Mouse (Mus musculus) stomach, postnatal 0 days (tissue): ENCODE data around the gene Dok1. TPM values are rescaled to one million over a fixed set of nuclear protein-coding genes. Genes with fewer than 3 reads are reported as not detected.

Experiments used
- ATAC-seq: fragments of 200-750 bp; cut with Nextera tagmentation; 2 replicates; pipeline ENCODE4 v1.8.0; 2017; ENCODE audit not compliant: low FRiP score, low TSS enrichment
- DNase-seq: peaks from one replicate; pipeline ENCODE4 v3.0.0-alpha.2; 2016; ENCODE audit warnings: low spot score
- H3K27ac ChIP-seq: fragments of 300-500 bp; sonication (generic); replicated peaks from 2 replicates; pipeline ENCODE4 v1.5.1; 2014; ENCODE audit warnings: mild to moderate bottlenecking, control low read depth
- H3K27me3 ChIP-seq: fragments of 300-500 bp; sonication (generic); 2 replicates; pipeline ENCODE4 v1.6.1; 2014; ENCODE audit warnings: low read length; ENCODE audit not compliant: control insufficient read depth, insufficient read depth
- H3K36me3 ChIP-seq: fragments of 300-500 bp; sonication (generic); 2 replicates; pipeline ENCODE4 v1.6.1; 2014; ENCODE audit warnings: low read length, mixed read lengths; ENCODE audit not compliant: control insufficient read depth, insufficient read depth
- H3K4me1 ChIP-seq: fragments of 300-500 bp; sonication (generic); replicated peaks from 2 replicates; pipeline ENCODE4 v1.6.1; 2014; ENCODE audit warnings: antibody characterized with exemption; ENCODE audit not compliant: control insufficient read depth, insufficient read depth
- H3K4me2 ChIP-seq: fragments of 300-500 bp; sonication (generic); replicated peaks from 2 replicates; pipeline ENCODE4 v1.6.1; 2014; ENCODE audit warnings: low read depth, mild to moderate bottlenecking, control low read depth, moderate library complexity
- H3K4me3 ChIP-seq: fragments of 300-500 bp; sonication (generic); 2 replicates; pipeline ENCODE4 v1.5.1; 2014; ENCODE audit warnings: low read depth, low read length, control low read depth
- H3K9ac ChIP-seq: fragments of 300-500 bp; sonication (generic); 2 replicates; pipeline ENCODE4 v1.6.1; 2014; ENCODE audit warnings: mild to moderate bottlenecking, low read length, control low read depth, mixed read lengths
- H3K9me3 ChIP-seq: fragments of 300-500 bp; sonication (generic); 2 replicates; pipeline ENCODE4 v1.6.1; 2016; ENCODE audit warnings: low read length; ENCODE audit not compliant: control insufficient read depth
- CTCF ChIP-seq: IDR thresholded peaks from 2 replicates; pipeline ENCODE4 v1.5.1; 2016; ENCODE audit warnings: antibody characterized with exemption, low read depth, mild to moderate bottlenecking, moderate library complexity
- EP300 ChIP-seq: optimal IDR thresholded peaks from 2 replicates; pipeline ENCODE3; 2016; ENCODE audit warnings: antibody characterized with exemption
- WGBS: fragments of 180-500 bp; shearing (Covaris S2); extraction: QIAGEN DNeasy Blood & Tissue Kit; methylation state at CpG from one replicate; pipeline ENCODE4 v1.1.7; 2014; 5-methylcytosine and 5-hydroxymethylcytosine counted together
- polyA plus RNA-seq: library from polyadenylated mRNA; unstranded; fragments of >200 nt; fragmentation: Nextera tagmentation; extraction: Ambion mirVana; gene quantifications from 2 replicates; pipeline ENCODE4 v1.2.1, GENCODE M21; 2015

The Dok1 gene
- polyA plus RNA-seq, 1 experiment from 2014 or later: 8.3 TPM

DNA sequence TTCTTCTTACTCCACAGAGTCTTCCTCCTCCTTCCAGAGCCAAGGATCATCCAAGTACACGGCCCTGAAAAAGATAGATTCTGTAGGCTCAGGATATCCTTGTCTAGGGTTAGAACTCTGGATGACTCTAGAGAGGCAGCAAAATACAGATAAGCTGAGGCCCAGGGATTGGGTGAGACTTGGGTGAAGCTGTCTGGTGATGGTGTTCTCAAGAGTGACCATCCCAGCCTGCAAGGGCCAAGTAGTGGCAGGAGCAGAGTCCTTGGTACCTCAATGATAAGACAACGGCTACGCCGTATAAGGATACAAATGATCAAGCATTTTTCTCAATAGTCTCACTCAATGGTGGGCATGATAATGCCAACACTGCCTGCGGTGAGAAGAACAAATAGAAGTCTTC lies 29.4 kb downstream of the Dok1 start:
- no peak overlapping the region for H3K4me3 ChIP-seq
- H3K36me3 ChIP-seq: no peaks in the 10 kb centered on the region
- H3K9me3 ChIP-seq: no peaks in the 10 kb centered on the region
- ATAC-seq (no peak), DNase-seq (no peak)
- no peaks in the 10 kb centered on the region for H3K27me3 ChIP-seq
- no peak overlapping the region for H3K27ac ChIP-seq
- H3K9ac ChIP-seq: no peak overlapping the region
- H3K4me2 ChIP-seq: no peak overlapping the region
- H3K4me1 ChIP-seq: no peaks in the 10 kb centered on the region
- no peak for TF ChIP-seq CTCF
- no peak for TF ChIP-seq EP300
- WGBS: 92% methylated on average over 5 of the region's 5 CpGs

DNA sequence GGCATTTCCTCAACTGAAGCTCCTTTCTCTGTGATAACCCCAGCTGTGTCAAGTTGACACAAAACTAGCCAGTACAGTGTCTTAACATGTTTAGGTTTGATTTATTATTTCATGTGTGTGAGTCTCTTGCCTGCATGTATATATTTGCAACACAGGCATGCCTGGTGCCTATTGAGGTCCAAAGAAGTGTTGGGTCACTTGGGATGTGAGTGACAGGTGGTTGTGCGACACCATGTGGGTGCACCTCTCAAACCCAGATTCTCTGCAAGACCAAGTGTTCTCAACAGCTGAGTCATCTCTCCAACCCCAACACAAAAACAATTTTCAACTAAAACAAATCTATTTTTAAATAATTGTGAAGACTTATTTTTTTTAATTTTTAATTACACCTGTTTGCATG lies 30.2 kb downstream of the Dok1 start:
- WGBS: 97% methylated on average over 1 of the region's 1 CpGs
- Histone ChIP-seq H3K4me1 (no peaks in the 10 kb centered on the region), H3K4me3 (no peak overlapping the region), H3K4me2 (no peak overlapping the region), H3K36me3 (no peaks in the 10 kb centered on the region), H3K27ac (no peak overlapping the region), H3K9me3 (no peaks in the 10 kb centered on the region), H3K9ac (no peak overlapping the region), H3K27me3 (no peaks in the 10 kb centered on the region)
- no peak for ATAC-seq
- no peak for DNase-seq
- TF ChIP-seq EP300 (no peak), CTCF (no peak)

DNA sequence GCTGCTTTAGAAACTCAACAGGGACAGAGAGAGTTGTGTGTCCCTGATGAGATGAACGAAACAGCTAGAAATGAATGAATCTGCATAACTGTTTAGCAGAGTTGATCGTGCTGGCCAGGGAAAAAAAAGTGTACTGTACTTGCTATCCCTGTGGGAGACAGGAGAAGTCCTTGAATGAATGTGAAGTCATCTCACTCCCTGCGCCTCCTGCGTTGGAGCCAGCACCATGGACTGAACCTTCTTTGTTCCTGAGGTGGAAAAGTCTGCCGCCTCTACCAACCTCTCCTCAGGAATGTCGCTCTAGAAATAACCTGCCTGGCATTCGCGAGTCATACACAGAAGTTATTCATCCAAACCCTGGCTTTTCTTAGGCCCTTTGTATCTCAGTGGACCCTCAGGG lies 33.3 kb downstream of the Dok1 start:
- WGBS: 71% methylated on average over 8 of the region's 8 CpGs
- DNase-seq (no peak), ATAC-seq (no peak)
- Histone ChIP-seq H3K4me1 (no peaks in the 10 kb centered on the region), H3K36me3 (no peaks in the 10 kb centered on the region), H3K4me2 (no peak overlapping the region), H3K4me3 (no peak overlapping the region), H3K9me3 (no peaks in the 10 kb centered on the region), H3K27me3 (no peaks in the 10 kb centered on the region), H3K27ac (no peak overlapping the region), H3K9ac (no peak overlapping the region)
- TF ChIP-seq CTCF: no peak
- TF ChIP-seq EP300: no peak

DNA sequence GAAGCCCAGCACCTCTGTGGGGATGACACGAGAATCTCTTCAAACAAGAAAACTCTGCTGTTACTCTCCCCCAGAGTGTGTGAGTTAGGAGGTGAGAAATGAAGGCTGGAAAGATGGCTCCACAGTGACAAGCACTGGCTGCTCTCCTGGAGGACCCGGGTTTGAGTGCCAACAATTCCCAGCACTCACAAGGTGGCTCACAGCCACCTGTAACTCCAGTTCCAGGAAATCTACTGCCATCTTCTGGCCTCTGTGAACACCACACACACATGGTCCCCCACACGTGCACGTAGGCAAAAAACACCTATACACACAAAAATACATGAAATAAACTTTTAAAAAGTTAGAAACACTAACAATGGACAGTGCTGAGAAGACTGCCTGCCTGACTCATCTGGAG lies 34.9 kb downstream of the Dok1 start:
- H3K4me1 ChIP-seq: no peaks in the 10 kb centered on the region
- DNase-seq (no peak), ATAC-seq (no peak)
- H3K4me3 ChIP-seq: no peak overlapping the region
- no peak overlapping the region for H3K27ac ChIP-seq
- TF ChIP-seq CTCF (peak; percentile 41), EP300 (no peak)
- WGBS: 76% methylated on average over 4 of the region's 4 CpGs
- no peak overlapping the region for H3K4me2 ChIP-seq
- no peaks in the 10 kb centered on the region for H3K9me3 ChIP-seq
- no peaks in the 10 kb centered on the region for H3K36me3 ChIP-seq
- H3K9ac ChIP-seq: no peak overlapping the region
- H3K27me3 ChIP-seq: no peaks in the 10 kb centered on the region

DNA sequence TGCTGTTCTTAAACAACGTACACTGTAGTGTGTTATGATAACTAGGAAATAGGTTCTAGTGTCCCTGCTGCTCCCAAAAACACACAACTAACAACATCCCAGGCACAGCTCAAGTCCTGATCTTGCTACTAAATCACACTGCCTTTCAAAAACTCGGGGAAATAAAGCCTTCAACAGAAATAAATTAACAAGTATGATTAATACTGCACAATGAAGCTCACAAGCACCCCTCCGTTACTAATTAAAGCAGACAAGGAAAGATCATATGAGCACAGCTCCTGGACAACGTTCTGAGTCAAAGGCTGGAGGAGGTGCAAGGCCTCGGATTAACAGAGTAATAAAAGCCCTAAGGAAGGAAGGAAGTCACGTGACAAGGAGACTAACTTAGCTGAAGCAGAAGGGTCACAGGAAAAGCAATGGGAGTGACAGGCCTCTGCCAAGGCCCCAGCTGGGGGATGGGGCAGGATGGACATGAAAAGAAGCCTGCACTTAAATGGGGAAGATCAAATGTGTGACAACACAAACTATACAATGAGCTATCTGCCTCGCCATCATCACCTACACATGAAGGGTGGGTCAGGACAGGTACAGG lies 35.7 kb downstream of the Dok1 start:
- TF ChIP-seq EP300: no peak
- TF ChIP-seq CTCF: no peak
- H3K9ac ChIP-seq: no peak overlapping the region
- no peaks in the 10 kb centered on the region for H3K9me3 ChIP-seq
- H3K36me3 ChIP-seq: no peaks in the 10 kb centered on the region
- ATAC-seq: no peak
- H3K27me3 ChIP-seq: no peaks in the 10 kb centered on the region
- H3K4me2 ChIP-seq: no peak overlapping the region
- 48% methylated on average over 7 of the region's 7 CpGs for WGBS
- H3K27ac ChIP-seq: no peak overlapping the region
- H3K4me1 ChIP-seq: no peaks in the 10 kb centered on the region
- no peak overlapping the region for H3K4me3 ChIP-seq
- no peak for DNase-seq

DNA sequence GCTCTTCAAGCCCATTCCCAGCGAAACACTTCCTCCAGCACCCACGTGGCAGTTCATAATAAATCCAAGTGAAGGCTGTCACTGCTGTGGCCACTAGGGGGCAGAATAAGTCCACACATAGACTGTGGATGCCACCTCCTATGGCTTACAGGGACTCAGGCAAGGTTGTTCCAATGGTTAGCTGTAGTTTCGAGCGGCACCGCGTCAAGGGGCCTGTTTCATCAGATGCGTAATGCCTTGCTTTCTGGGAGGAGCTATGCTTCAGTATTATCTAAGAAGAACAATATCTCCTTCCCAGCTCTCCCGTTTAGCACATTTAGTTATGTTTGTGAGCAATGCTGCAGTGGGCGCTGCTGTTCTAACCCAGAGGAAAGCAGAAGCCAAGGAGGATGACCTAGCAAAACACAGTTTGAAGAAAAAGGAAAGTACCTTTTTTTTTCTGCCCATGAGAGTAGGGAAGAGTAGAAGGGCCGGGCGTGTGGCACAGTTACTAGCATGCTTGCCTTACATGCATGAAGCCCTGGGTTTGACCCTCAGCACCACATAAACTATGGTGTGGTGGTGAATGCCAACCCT lies 36.4 kb downstream of the Dok1 start:
- no peaks in the 10 kb centered on the region for H3K36me3 ChIP-seq
- ATAC-seq (peak; percentile 96), DNase-seq (peak; percentile 90)
- no peaks in the 10 kb centered on the region for H3K27me3 ChIP-seq
- TF ChIP-seq CTCF (peak; percentile 96), EP300 (no peak)
- 8% methylated on average over 11 of the region's 11 CpGs for WGBS
- no peak overlapping the region for H3K4me3 ChIP-seq
- H3K9me3 ChIP-seq: no peaks in the 10 kb centered on the region
- no peak overlapping the region; the same call in 1 of the 2 replicates for H3K27ac ChIP-seq
- no peak overlapping the region for H3K9ac ChIP-seq
- H3K4me2 ChIP-seq: peak overlapping the region; percentile 33
- no peaks in the 10 kb centered on the region for H3K4me1 ChIP-seq
